Mouse (Mus musculus) left cerebral cortex, adult 11 months (tissue): Measurements from ENCODE around the gene Atp6v0e.
A peak's percentile ranks its signal among the peaks of the same experiment; 100 is the strongest.

ENCODE experiments used
- DNase-seq: peaks from one replicate; pipeline ENCODE4 v3.0.0; 2022; ENCODE audit warnings: low spot score

Gene Atp6v0e

GRCm38 (mm10) chr17:26640286-26640740 lies 22.7 kb upstream of the Atp6v0e start:
- DNase-seq = no peak

- no peak for DNase-seq
Observed at GRCm38 (mm10) chr17:26643456-26643855, 19.6 kb upstream of the Atp6v0e start.

- DNase-seq = no peak
Observed at GRCm38 (mm10) chr17:26643993-26644392, 19.0 kb upstream of the Atp6v0e start.

GRCm38 (mm10) chr17:26644509-26645410 lies 18.3 kb upstream of the Atp6v0e start:
- DNase-seq = no peak

GRCm38 (mm10) chr17:26645411-26645854 lies 17.6 kb upstream of the Atp6v0e start:
- no peak for DNase-seq

GRCm38 (mm10) chr17:26647283-26647682 lies 15.7 kb upstream of the Atp6v0e start:
- no peak for DNase-seq

GRCm38 (mm10) chr17:26649565-26649964 lies 13.5 kb upstream of the Atp6v0e start:
- no peak for DNase-seq

- DNase-seq = no peak
Observed at GRCm38 (mm10) chr17:26650451-26651363, 12.3 kb upstream of the Atp6v0e start.

- DNase-seq = no peak
Observed at GRCm38 (mm10) chr17:26658854-26659572, 4.0 kb upstream of the Atp6v0e start.

- DNase-seq = no peak
Observed at GRCm38 (mm10) chr17:26659573-26659915, 3.5 kb upstream of the Atp6v0e start.

- peak; percentile 86 for DNase-seq
Observed at GRCm38 (mm10) chr17:26660192-26660912, 2.7 kb upstream of the Atp6v0e start.

GRCm38 (mm10) chr17:26662204-26662603 lies 827 bp upstream of the Atp6v0e start:
- no peak for DNase-seq

- DNase-seq = no peak
Observed at GRCm38 (mm10) chr17:26665600-26665999, 2.6 kb downstream of the Atp6v0e start.

- DNase-seq = no peak
Observed at GRCm38 (mm10) chr17:26671268-26671667, 8.2 kb downstream of the Atp6v0e start.

- no peak for DNase-seq
Observed at GRCm38 (mm10) chr17:26675845-26676244, 12.8 kb downstream of the Atp6v0e start.

- peak; percentile 88 for DNase-seq
Observed at GRCm38 (mm10) chr17:26676252-26676615, 13.2 kb downstream of the Atp6v0e start.

GRCm38 (mm10) chr17:26676616-26677376 lies 13.8 kb downstream of the Atp6v0e start:
- DNase-seq = peak; percentile 51

- no peak for DNase-seq
Observed at GRCm38 (mm10) chr17:26677711-26678637, 14.9 kb downstream of the Atp6v0e start.

- no peak for DNase-seq
Observed at GRCm38 (mm10) chr17:26681276-26681675, 18.2 kb downstream of the Atp6v0e start.
